15 mouse cellular contexts compared by ENCODE assay signal in genomic region chr4:55811656-55812055, GRCm38 (mm10).
"Had no signal": no experiment of that assay in that cellular context is flagged by ENCODE, and none has a peak within 500 bp of the region (broad histone marks: within the 10 kb centered on the region; RNA-seq: fewer than 3 reads in every experiment).

No protein-coding gene starts in this region.

- H3K4me3 ChIP-seq: left cerebral cortex, adult 2 months; limb, embryonic 10.5 days; liver, embryonic 15.5 days; midbrain, embryonic 10.5 days; midbrain, embryonic 15.5 days; neural tube, embryonic 13.5 days had no signal

- ATAC-seq: midbrain, embryonic 15.5 days had no signal

- H3K36me3 ChIP-seq: limb, embryonic 10.5 days; liver, embryonic 15.5 days; midbrain, embryonic 10.5 days; midbrain, embryonic 15.5 days; neural tube, embryonic 13.5 days had no signal

- H3K27me3 ChIP-seq: liver, embryonic 15.5 days; midbrain, embryonic 15.5 days; neural tube, embryonic 13.5 days had no signal

- H3K4me1 ChIP-seq: limb, embryonic 10.5 days; liver, embryonic 15.5 days; midbrain, embryonic 10.5 days; midbrain, embryonic 15.5 days; neural tube, embryonic 13.5 days had no signal

- H3K9me3 ChIP-seq: limb, embryonic 10.5 days; liver, embryonic 15.5 days; midbrain, embryonic 10.5 days; midbrain, embryonic 15.5 days; neural tube, embryonic 13.5 days had no signal

- H3K9ac ChIP-seq: liver, embryonic 15.5 days; lung, embryonic 14.5 days; midbrain, embryonic 15.5 days; neural tube, embryonic 13.5 days had no signal

- DNase-seq: kidney, postnatal 10 days; kidney, postnatal 4 days; lung, embryonic 14.5 days; lung, postnatal 10 days; retina, postnatal 1 day; right cerebral cortex, postnatal 4 days; spleen, adult 18-20 months; thymus, postnatal 36 days had no signal

- H3K27ac ChIP-seq: left cerebral cortex, adult 2 months; limb, embryonic 10.5 days; liver, embryonic 15.5 days; midbrain, embryonic 10.5 days; midbrain, embryonic 15.5 days; neural tube, embryonic 13.5 days had no signal

- H3K4me2 ChIP-seq: liver, embryonic 11.5 days; liver, embryonic 15.5 days; lung, embryonic 14.5 days; midbrain, embryonic 15.5 days; neural tube, embryonic 13.5 days had no signal
